Mouse (Mus musculus) heart, postnatal 10 days (tissue): ENCODE data around the gene Sptssa. TPM values are rescaled to one million over a fixed set of nuclear protein-coding genes. Genes with fewer than 3 reads are reported as not detected.
"Not testable (repeated sequence)": the region's sequence is repeated elsewhere in the genome, so short reads cannot be mapped to it uniquely, and the experiment has no call there.

ENCODE experiments used
- DNase-seq, 2 experiments: peaks; one replicate each; pipeline ENCODE4 v3.0.0; 2021
- intact Hi-C: fragments of 180-260 bp; cut with DNase I; formaldehyde crosslinking; loops from one replicate; pipeline ENCODE4 v1.15.1; 2025
- total RNA-seq, 2 experiments: library from RNA; stranded (reverse); gene quantifications; 2 replicates each; pipeline ENCODE4 v1.2.3; 2021

The Sptssa gene
- 10 to 100 TPM; 45.7 to 49.2 TPM for total RNA-seq

DNA sequence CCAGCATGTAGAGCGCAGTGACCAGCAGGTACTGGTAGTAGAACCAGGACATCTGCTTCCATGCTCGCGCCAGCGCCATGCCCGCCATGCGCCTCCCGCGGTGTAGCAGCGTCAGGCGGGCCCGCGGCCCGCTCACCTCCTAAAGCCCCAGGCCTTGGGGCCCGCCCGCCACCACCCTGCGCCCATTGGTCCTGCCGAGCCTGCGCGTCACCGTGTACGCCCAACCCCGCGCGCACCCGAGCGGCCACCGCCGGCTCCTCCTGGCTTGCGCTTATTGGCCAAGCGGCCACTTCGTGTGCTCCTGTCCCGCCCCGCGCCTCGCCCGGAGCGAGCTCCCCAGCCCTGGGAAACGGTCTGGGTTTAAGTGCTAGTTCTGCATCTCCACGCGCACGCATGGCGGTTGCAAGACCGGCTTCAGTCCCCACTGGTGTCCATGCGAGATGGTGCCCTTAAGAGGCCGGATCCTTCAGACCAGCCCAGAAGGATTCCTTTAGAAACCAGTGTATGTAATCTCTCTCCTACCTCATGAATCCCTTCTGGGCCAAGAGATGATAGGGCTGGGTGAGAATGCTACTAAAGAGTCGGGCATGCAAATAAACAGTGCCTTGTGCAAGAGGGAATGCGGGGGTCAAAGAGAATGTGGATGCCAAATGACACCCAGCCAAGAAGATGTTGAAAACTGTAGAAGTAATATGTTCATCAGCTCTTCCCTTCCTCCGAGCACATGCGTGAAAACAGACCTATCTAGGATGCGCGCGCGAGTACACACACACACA, at the start of gene Sptssa:
Gene Sptssa, minus strand, starts transcription at position 178 of the 776 bp plus-strand sequence.
- intact Hi-C loops, result no loop called here
- peak; percentile 96 to 98 for DNase-seq

- intact Hi-C loops, result no loop called here
- DNase-seq, result no peak
These were observed 43.0 kb upstream of the Sptssa start for GRCm38 (mm10) chr12:54699394-54699793.

DNA sequence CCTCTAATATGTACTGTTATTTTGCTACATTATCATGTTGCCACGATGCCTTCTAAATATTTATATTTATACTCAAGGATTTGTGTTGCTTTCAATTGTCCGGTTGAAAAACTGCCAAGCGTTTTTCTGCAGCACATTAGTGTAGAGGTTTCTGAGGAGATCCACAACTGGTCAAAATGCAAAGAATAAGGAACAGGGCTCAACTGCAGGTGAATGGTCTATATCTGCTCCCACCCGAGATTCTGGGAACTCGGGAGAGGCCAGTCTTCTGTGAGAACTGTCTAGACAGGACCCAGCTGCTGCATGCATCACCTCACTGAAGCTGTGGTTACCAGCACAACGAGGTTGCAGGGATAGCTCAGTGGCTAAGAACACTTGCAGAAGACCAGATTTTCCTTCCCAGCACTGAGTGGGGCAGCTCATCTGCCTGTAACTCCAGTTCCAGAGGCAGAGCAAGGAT, 41.4 kb upstream of the Sptssa start:
- intact Hi-C loops, result no loop called here
- peak; percentile 13 to 32 for DNase-seq

- intact Hi-C loops, result no loop called here
These were observed 40.7 kb upstream of the Sptssa start for GRCm38 (mm10) chr12:54697003-54697597.

GRCm38 (mm10) chr12:54696242-54697002, 40.0 kb upstream of the Sptssa start:
- intact Hi-C loops, result no loop called here

More at GRCm38 (mm10) chr12:54697003-54697597, 40.7 kb upstream of the Sptssa start:
- DNase-seq, result peak; percentile 24 to 43

DNA sequence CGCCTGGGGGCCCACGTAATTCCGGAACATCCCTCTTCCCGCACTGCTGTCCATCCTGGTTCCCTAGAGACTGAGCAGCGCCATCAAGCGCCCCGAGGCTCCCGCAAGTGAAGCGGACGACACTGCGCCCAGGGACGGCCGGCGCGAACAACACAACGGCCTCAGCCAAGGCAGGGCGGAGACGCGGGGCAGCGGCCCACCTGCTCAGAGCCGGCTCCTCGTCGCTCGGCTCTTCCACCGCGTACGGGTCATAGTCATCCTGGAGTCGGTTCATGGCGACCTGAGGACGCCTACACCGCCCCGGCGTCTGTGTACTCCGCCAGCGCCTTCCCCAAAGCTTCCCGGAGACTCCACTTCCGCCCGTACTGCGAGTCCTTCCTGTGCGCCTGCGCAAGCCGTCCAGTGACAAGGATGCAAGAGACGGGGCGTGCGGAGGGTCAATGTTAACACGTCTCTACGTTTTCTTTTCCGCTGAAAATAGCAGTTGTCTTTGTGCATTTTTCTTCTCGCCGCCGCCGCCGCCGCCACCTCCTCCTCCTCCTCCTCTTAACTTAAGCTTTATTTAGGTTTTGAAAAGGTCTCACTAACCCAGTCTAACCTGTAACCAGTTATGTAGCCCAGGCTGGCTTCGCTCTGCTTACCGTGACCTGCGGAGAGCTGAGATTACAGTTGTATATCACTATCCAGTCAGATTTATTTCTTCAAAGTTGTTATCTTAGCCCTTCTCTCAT, 39.3 kb upstream of the Sptssa start, which contains the start of gene Eapp:
Gene Eapp, minus strand, starts transcription at position 387 of the 731 bp plus-strand sequence.
- DNase-seq, result peak; percentile 98
- intact Hi-C loops, result no loop called here

More at GRCm38 (mm10) chr12:54696242-54697002, 40.0 kb upstream of the Sptssa start:
- DNase-seq, result peak; percentile 95

GRCm38 (mm10) chr12:54694847-54695510, 38.6 kb upstream of the Sptssa start:
- intact Hi-C loops, result no loop called here

DNA sequence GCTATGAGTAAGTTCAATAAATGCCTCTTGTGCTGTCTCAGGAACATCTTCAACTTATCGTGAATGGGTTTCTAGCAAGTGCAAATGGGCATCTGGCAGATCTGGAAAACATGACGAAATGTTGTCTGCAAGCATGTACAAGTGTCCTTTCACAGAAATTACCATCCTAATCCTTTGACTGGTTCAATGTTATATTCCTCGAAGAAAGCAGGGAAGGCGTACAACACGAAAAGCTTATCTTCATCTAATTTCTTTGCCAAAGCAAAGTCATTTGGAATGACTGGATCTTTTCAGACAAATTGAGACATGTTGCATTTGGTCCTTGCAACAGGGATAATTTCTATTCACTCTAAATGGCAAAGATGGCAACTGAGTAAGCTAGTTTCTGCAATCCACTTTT, 32.7 kb upstream of the Sptssa start:
- intact Hi-C loops, result no loop called here
- no peak for DNase-seq

More at GRCm38 (mm10) chr12:54694847-54695510, 38.6 kb upstream of the Sptssa start:
- no peak for DNase-seq

DNA sequence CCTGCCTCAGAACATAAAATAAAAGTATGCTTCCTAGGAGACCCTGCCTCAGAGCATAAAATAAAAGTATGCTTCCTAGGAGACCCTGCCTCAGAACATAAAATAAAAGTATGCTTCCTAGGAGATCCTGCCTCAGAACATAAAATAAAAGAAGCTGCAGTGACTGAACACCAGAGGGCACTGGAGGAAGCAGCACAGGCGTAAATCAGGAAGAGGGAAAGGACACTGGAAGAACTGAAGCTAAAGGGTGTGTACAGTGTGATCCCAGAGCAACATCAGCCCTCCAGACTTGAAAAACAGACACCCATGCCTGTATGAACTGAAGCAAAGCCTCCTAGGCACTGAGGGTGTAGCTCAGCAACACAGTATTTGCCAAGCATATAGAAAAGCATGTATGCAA, 26.8 kb upstream of the Sptssa start:
- intact Hi-C loops, result no loop called here
- peak in 1 of 2 experiments; percentile 15 for DNase-seq

- DNase-seq, result no peak
- intact Hi-C loops, result no loop called here
These were observed 20.3 kb upstream of the Sptssa start for GRCm38 (mm10) chr12:54676709-54677108.

- DNase-seq, result no peak
- intact Hi-C loops, result no loop called here
These were observed 19.0 kb upstream of the Sptssa start for GRCm38 (mm10) chr12:54675396-54675795.

- intact Hi-C loops, result no loop called here
- DNase-seq, result no peak
These were observed 14.9 kb upstream of the Sptssa start for GRCm38 (mm10) chr12:54671262-54671661.

GRCm38 (mm10) chr12:54668141-54668540, 11.8 kb upstream of the Sptssa start:
- intact Hi-C loops, result no loop called here
- no peak for DNase-seq

DNA sequence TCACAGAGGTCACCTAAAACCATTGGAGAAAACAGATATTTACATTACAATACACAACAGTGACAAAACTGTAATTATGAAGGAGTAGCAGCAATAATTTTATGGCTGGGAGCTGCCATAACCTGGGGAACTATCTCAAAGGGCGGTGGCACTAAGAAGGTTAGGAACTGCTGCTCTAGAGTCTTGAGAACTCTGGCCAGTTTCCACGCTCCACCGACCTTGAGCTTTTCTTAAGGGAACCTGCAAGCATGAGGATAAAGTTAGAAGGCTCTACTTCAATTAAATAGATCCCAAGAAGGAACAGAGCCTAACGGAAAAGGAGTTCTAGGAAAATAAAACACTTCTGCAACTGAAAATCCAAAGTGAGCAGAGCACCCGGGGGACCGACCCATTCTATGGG, 9.2 kb upstream of the Sptssa start:
- no peak for DNase-seq
- intact Hi-C loops, result no loop called here

DNA sequence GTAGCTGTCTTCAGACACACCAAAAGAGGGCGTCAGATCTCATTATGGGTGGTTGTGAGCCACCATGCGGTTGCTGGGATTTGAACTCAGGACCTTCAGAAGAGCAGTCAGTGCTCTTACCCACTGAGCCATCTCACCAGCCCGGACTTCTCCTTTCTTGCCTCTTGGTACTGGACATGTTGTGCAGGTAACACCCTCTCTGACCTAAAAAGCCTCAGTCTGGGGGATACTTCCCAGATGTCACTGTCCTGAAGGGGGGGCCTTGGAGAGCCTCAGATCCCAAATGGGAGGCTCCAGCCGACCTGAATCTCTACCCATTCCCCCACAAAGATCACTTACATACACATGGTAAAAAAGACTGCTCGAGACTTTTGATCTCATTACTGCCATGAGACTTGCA, 5.1 kb upstream of the Sptssa start:
- intact Hi-C loops, DNase-seq: not testable (repeated sequence)

DNA sequence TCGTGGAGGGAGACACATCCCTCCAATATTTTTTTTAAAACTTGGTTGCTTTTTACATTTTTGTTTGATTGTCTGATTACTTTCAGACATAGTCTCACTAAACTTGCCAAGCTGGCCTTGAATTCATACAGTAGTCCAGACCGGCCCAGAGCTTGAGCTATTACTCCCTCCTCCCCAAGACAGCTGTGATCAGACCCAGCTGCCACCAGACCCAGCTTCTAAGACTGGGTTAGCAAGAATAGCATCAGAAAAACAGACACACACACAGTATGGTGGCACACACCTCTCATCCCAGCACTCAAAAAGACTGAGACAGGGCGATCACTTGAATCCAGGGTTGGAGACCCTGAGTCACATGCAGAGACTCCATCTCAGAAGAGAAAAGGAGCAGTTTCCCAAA, 3.5 kb upstream of the Sptssa start:
- intact Hi-C loops, result no loop called here
- DNase-seq, result peak; percentile 30 to 33

DNA sequence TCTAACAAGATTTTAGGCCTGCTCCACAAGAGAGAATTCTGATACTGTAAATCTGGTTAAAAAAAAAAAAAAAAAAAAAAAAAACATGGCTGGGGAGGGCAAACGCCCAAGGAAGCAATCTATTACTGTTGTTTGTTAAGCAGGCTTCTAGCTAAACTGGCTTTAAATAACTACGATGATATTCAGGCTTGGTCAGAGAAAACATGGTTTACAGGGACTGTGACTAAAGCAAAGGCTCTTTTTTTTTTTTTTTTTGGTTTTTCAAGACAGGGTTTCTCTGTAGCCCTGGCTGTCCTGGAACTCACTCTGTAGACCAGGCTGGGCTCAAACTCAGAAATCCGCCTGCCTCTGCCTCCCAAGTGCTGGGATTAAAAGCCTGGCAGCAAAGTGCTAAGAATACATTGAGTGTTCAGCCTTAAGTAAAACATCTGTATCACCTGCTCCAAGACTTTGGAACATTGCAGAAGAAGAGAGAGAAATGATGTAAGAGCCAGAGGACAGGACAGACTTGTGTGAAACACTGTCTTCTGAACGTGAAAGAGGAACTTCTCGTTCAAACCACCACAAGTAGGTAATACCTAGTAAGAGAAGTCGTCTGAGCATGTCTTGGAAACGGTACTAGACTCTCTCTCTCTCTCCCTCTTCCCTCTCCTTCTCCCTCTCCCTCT, 2.2 kb upstream of the Sptssa start:
- DNase-seq, result no peak

GRCm38 (mm10) chr12:54657951-54658350, 1.6 kb upstream of the Sptssa start:
- DNase-seq, result no peak
- intact Hi-C loops, result no loop called here

More for the DNA sequence above, 2.2 kb upstream of the Sptssa start:
- intact Hi-C loops, result no loop called here

GRCm38 (mm10) chr12:54657226-54657625, 853 bp upstream of the Sptssa start:
- DNase-seq, result no peak
- intact Hi-C loops, result no loop called here
